Mouse (Mus musculus) midbrain, embryonic 16.5 days (tissue): ENCODE data around the gene Znrf1. TPM values are rescaled to one million over a fixed set of nuclear protein-coding genes. Genes with fewer than 3 reads are reported as not detected.

Source experiments
- ATAC-seq: fragments of 200-750 bp; cut with Nextera tagmentation; 2 replicates; pipeline ENCODE4 v1.8.0; 2017; ENCODE audit warnings: moderate TSS enrichment
- H3K27ac ChIP-seq: fragments of 300-500 bp; sonication (generic); 2 replicates; pipeline ENCODE4 v1.5.1; 2014; ENCODE audit warnings: mild to moderate bottlenecking, low read length, mixed read lengths
- H3K27me3 ChIP-seq: fragments of 300-500 bp; sonication (generic); 2 replicates; pipeline ENCODE4 v1.6.1; 2014; ENCODE audit warnings: low read depth, low read length, mixed read lengths; ENCODE audit not compliant: control insufficient read depth, insufficient read depth
- H3K36me3 ChIP-seq: fragments of 300-500 bp; sonication (generic); 2 replicates; pipeline ENCODE4 v1.6.1; 2014; ENCODE audit warnings: mild to moderate bottlenecking, low read length, moderate library complexity, mixed read lengths; ENCODE audit not compliant: control insufficient read depth, insufficient read depth
- H3K4me1 ChIP-seq: fragments of 300-500 bp; sonication (generic); 2 replicates; pipeline ENCODE4 v1.6.1; 2014; ENCODE audit warnings: mild to moderate bottlenecking, low read length, mixed read lengths; ENCODE audit not compliant: control insufficient read depth, insufficient read depth
- H3K4me2 ChIP-seq: fragments of 300-500 bp; sonication (generic); 2 replicates; pipeline ENCODE4 v1.6.1; 2014; ENCODE audit warnings: mild to moderate bottlenecking, low read length, mixed read lengths
- H3K4me3 ChIP-seq: fragments of 300-500 bp; sonication (generic); 2 replicates; pipeline ENCODE4 v1.5.1; 2014; ENCODE audit warnings: low read depth, mild to moderate bottlenecking, low read length, moderate library complexity, mixed read lengths
- H3K9ac ChIP-seq: fragments of 300-500 bp; sonication (generic); 2 replicates; pipeline ENCODE4 v1.6.1; 2014; ENCODE audit warnings: low read depth, low read length, mixed read lengths
- H3K9me3 ChIP-seq: fragments of 300-500 bp; sonication (generic); replicated peaks from 2 replicates; pipeline ENCODE4 v1.6.1; 2014; ENCODE audit warnings: mild to moderate bottlenecking, low read length, mixed read lengths; ENCODE audit not compliant: control insufficient read depth, poor library complexity, severe bottlenecking
- WGBS: fragments of 180-500 bp; shearing (Covaris S2); extraction: QIAGEN DNeasy Blood & Tissue Kit; methylation state at CpG from one replicate; pipeline ENCODE4 v1.1.7; 2014; 5-methylcytosine and 5-hydroxymethylcytosine counted together
- polyA plus RNA-seq: library from polyadenylated mRNA; unstranded; fragments of >200 nt; fragmentation: Nextera tagmentation; extraction: Ambion mirVana; gene quantifications from 2 replicates; pipeline ENCODE4 v1.2.1, GENCODE M21; 2015

The Znrf1 gene
- polyA plus RNA-seq, 1 experiment from 2014 or later, result 73.4 TPM

GRCm38 (mm10) chr8:111594951-111595350 is 59.1 kb downstream of the Znrf1 start:
- Histone ChIP-seq H3K4me2 (no peak overlapping the region), H3K9ac (no peak overlapping the region), H3K4me1 (peaks cover 23% of the 10 kb centered on the region), H3K4me3 (no peak overlapping the region), H3K9me3 (no peaks in the 10 kb centered on the region), H3K36me3 (no peaks in the 10 kb centered on the region), H3K27ac (no peak overlapping the region), H3K27me3 (no peaks in the 10 kb centered on the region)
- WGBS, result 86% methylated on average over 2 of the region's 2 CpGs
- ATAC-seq, result no peak

- Histone ChIP-seq H3K4me2 (no peak overlapping the region), H3K4me3 (no peak overlapping the region), H3K36me3 (no peaks in the 10 kb centered on the region), H3K27ac (no peak overlapping the region), H3K9ac (no peak overlapping the region), H3K9me3 (no peaks in the 10 kb centered on the region), H3K4me1 (peaks cover 23% of the 10 kb centered on the region), H3K27me3 (no peaks in the 10 kb centered on the region)
- 85% methylated on average over 15 of the region's 15 CpGs for WGBS
- no peak for ATAC-seq
Observed at GRCm38 (mm10) chr8:111595712-111596484, 60.0 kb downstream of the Znrf1 start.

DNA sequence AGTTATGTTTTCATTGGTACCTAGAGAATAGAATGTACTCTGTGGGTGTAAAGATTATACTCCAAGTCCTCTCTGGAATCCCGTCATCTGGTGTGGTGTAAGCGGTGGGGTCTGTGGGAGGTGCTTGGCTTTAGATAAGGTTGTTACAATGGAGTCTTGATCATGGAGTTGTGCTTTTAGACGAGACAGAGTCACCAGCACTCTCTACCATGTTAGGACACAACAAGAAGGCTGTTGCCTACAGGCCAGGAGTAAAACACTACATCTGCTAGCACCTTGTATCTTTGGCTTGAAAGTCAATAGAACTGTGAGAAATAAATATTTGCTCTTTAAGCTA is 60.6 kb downstream of the Znrf1 start:
- H3K4me3 ChIP-seq, result no peak overlapping the region
- no peaks in the 10 kb centered on the region for H3K36me3 ChIP-seq
- 57% methylated on average over 3 of the region's 3 CpGs for WGBS
- H3K4me1 ChIP-seq, result peaks cover 23% of the 10 kb centered on the region
- no peak overlapping the region for H3K9ac ChIP-seq
- no peaks in the 10 kb centered on the region for H3K9me3 ChIP-seq
- H3K27ac ChIP-seq, result no peak overlapping the region
- no peaks in the 10 kb centered on the region for H3K27me3 ChIP-seq
- no peak for ATAC-seq
- H3K4me2 ChIP-seq, result no peak overlapping the region

GRCm38 (mm10) chr8:111597310-111597709 is 61.4 kb downstream of the Znrf1 start:
- H3K9me3 ChIP-seq, result no peaks in the 10 kb centered on the region
- no peak for ATAC-seq
- H3K36me3 ChIP-seq, result no peaks in the 10 kb centered on the region
- H3K9ac ChIP-seq, result no peak overlapping the region
- peak overlapping the region; percentile 23 for H3K27ac ChIP-seq
- H3K4me2 ChIP-seq, result no peak overlapping the region
- H3K27me3 ChIP-seq, result no peaks in the 10 kb centered on the region
- peaks cover 20% of the 10 kb centered on the region for H3K4me1 ChIP-seq
- 73% methylated on average over 1 of the region's 1 CpGs for WGBS
- H3K4me3 ChIP-seq, result no peak overlapping the region

DNA sequence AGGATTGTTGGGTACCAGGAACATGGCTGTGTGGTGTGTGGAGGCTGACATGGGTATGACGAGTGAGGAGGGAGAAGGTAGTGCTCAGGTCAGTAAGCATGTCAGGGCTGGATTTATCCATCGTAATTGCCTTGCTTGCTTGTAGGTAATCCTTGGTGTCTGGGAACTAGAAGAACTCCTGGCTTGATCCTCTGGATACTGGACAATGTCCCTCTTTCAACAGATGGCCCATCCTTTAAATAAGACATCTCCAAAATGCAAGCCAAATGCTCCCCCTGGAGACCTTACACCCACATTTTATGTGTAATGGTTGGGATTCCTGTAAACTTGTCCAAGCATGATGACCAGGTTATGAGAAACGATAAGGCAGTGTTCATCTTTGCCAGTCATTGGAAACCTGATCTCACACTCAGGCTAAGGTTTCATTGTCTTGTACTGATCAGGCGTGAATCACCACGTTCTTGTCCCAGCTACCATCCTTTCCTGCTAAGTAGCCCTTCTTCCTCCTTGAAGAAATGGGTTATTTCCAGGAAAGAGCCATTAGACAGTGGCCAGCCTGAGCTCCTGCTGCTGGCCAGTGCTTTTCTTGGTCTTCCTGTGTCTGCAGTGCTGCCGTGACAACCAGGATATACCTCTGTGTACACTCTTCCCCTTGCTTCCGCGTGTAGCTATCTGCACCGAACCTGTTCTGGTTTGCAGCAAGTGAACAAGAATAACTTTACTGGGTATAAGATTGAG is 64.0 kb downstream of the Znrf1 start:
- no peaks in the 10 kb centered on the region for H3K9me3 ChIP-seq
- no peak overlapping the region for H3K4me2 ChIP-seq
- no peak for ATAC-seq
- no peaks in the 10 kb centered on the region for H3K36me3 ChIP-seq
- peaks cover 15% of the 10 kb centered on the region for H3K4me1 ChIP-seq
- H3K27ac ChIP-seq, result no peak overlapping the region
- no peak overlapping the region for H3K4me3 ChIP-seq
- no peak overlapping the region for H3K9ac ChIP-seq
- WGBS, result 80% methylated on average over 9 of the region's 9 CpGs
- H3K27me3 ChIP-seq, result no peaks in the 10 kb centered on the region

- Histone ChIP-seq H3K9ac (no peak overlapping the region), H3K9me3 (no peaks in the 10 kb centered on the region), H3K27ac (no peak overlapping the region), H3K27me3 (no peaks in the 10 kb centered on the region), H3K4me1 (peaks cover 12% of the 10 kb centered on the region), H3K4me2 (no peak overlapping the region), H3K36me3 (no peaks in the 10 kb centered on the region), H3K4me3 (no peak overlapping the region)
- WGBS, result 98% methylated on average over 4 of the region's 4 CpGs
- ATAC-seq, result no peak
Observed at GRCm38 (mm10) chr8:111602050-111602449, 66.2 kb downstream of the Znrf1 start.

DNA sequence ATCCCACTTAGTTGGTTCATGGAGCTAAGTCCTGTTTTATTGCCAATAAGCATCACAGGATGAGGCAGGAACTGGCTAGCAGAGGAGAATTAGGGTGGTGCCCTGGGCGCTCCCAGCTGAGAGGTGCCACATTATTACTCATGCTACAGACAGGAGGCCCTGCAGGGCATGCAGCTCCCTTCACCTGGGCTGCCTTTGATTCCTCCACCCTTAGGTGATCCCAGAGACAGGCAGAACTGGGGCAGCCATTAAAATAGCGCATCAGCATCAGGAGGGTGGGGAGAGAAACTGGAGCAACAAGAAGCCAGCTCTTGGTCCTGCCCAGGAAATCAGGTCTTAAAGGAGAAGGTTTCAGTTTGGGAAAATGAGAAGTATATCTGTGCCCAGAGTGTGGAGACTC is 69.1 kb downstream of the Znrf1 start:
- H3K4me1 ChIP-seq, result peaks cover 6% of the 10 kb centered on the region
- H3K4me3 ChIP-seq, result no peak overlapping the region
- H3K9ac ChIP-seq, result no peak overlapping the region
- H3K9me3 ChIP-seq, result no peaks in the 10 kb centered on the region
- H3K36me3 ChIP-seq, result no peaks in the 10 kb centered on the region
- H3K27ac ChIP-seq, result no peak overlapping the region
- H3K4me2 ChIP-seq, result no peak overlapping the region
- no peak for ATAC-seq
- no peaks in the 10 kb centered on the region for H3K27me3 ChIP-seq
- WGBS, result 92% methylated on average over 2 of the region's 2 CpGs

DNA sequence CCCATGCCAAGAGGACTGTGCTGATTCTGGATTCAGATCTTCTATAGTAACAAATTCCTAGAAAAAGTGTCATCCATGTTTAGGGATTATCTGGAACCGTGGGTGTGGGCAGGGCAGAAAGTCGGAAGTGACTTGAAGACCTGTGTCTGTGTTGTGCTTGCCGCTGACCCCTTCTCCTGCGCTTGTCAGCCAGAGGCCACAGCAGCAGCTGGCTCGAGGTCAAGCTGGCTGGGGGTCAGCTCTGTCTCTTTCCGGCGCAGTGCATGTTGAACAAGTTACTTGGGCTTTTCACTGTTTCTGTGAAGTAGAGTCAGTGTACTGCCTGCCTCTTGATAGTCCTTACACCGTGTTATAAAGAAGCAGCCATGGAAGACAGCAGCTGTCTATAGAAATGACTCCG is 71.1 kb downstream of the Znrf1 start:
- no peaks in the 10 kb centered on the region for H3K27me3 ChIP-seq
- WGBS, result 96% methylated on average over 9 of the region's 9 CpGs

GRCm38 (mm10) chr8:111607414-111607813 is 71.5 kb downstream of the Znrf1 start:
- H3K27me3 ChIP-seq, result no peaks in the 10 kb centered on the region
- H3K4me1 ChIP-seq, result peaks cover 6% of the 10 kb centered on the region
- H3K4me2 ChIP-seq, result no peak overlapping the region
- no peak overlapping the region for H3K9ac ChIP-seq
- no peak overlapping the region for H3K27ac ChIP-seq
- WGBS, result 95% methylated on average over 7 of the region's 7 CpGs
- no peak for ATAC-seq
- H3K36me3 ChIP-seq, result no peaks in the 10 kb centered on the region
- no peak overlapping the region for H3K4me3 ChIP-seq
- no peaks in the 10 kb centered on the region for H3K9me3 ChIP-seq

More for the DNA sequence above, 71.1 kb downstream of the Znrf1 start:
- no peak overlapping the region for H3K27ac ChIP-seq
- no peaks in the 10 kb centered on the region for H3K9me3 ChIP-seq
- ATAC-seq, result no peak
- H3K36me3 ChIP-seq, result no peaks in the 10 kb centered on the region
- H3K9ac ChIP-seq, result no peak overlapping the region
- H3K4me3 ChIP-seq, result no peak overlapping the region
- H3K4me2 ChIP-seq, result no peak overlapping the region
- peaks cover 6% of the 10 kb centered on the region for H3K4me1 ChIP-seq
